19 mouse cellular contexts compared by ENCODE assay signal in the genomic region with DNA sequence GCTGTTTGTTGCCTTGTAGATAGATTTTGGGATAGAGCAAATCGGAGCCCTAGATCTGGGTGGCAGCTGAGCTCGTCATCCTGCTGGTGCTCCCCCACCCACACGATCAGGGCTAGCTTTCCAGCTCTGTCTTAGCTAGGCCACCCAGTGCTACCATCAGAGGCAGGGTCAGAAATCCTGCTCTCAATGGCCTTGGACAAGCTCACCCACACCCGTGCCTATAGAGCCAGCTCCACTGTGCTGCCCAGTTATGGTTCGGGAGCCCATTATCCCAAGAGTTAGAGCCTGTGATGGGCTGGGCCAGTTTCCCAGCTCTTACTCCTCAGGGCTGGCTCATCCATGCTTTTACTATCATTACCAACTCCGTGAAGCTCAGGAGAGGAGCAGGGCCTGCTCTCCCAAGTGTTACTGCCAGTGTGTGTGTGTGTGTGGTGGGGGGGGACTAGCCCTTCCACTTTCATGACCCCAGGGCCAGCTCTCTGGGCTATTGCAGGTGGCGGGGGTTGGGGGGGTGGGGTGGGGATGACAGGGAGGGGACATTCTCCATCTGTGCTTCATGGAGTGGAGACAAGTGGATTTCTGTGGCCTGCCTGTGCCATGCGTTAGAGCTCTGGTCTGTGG.
DNase-seq lines count a peak whose midpoint lies in the region; ATAC-seq lines count a peak whose summit lies in the region.
"Had no signal": no experiment of that assay in that cellular context is flagged by ENCODE, and none has a peak within 500 bp of the region (broad histone marks: within the 10 kb centered on the region; RNA-seq: fewer than 3 reads in every experiment).

No protein-coding gene starts in this region.

- H3K4me2 ChIP-seq in kidney, embryonic 15.5 days: no peak overlapping the region
- H3K4me2 ChIP-seq in hindbrain, embryonic 14.5 days (replicated peaks): no peak overlapping the region
- no peak overlapping the region for H3K4me2 ChIP-seq in midbrain, embryonic 11.5 days
- H3K4me2 ChIP-seq in neural tube, embryonic 15.5 days: no peak overlapping the region
- H3K4me2 ChIP-seq: liver, embryonic 11.5 days had no signal

- peak; percentile 35; the same call in 1 of the 2 replicates for ATAC-seq in kidney, embryonic 15.5 days (replicated peaks; ENCODE audit: low FRiP score)
- peak; percentile 37; the same call in 1 of the 2 replicates for ATAC-seq in hindbrain, embryonic 14.5 days (ENCODE audit: low FRiP score)
- ATAC-seq in midbrain, embryonic 11.5 days (ENCODE audit: low FRiP score): peak; percentile 43
- ATAC-seq in neural tube, embryonic 15.5 days (ENCODE audit: low FRiP score): peak; percentile 29; the same call in 1 of the 2 replicates
- no peak for ATAC-seq in inflammation-experienced regulatory T-cells, adult 6 months
- ATAC-seq: CD4-positive, CD25-positive, alpha-beta regulatory T cell, adult 4 months had no signal

- no peak overlapping the region for H3K4me3 ChIP-seq in kidney, embryonic 15.5 days (replicated peaks)
- no peak overlapping the region for H3K4me3 ChIP-seq in hindbrain, embryonic 14.5 days (replicated peaks; ENCODE audit: low read length)
- no peak overlapping the region for H3K4me3 ChIP-seq in midbrain, embryonic 11.5 days (ENCODE audit: low read depth, low read length)
- H3K4me3 ChIP-seq in neural tube, embryonic 15.5 days (replicated peaks): no peak overlapping the region
- H3K4me3 ChIP-seq: gastrocnemius, adult 2 months had no signal

- H3K27ac ChIP-seq in kidney, embryonic 15.5 days: no peak overlapping the region
- no peak overlapping the region for H3K27ac ChIP-seq in hindbrain, embryonic 14.5 days
- H3K27ac ChIP-seq in midbrain, embryonic 11.5 days (ENCODE audit: low read depth, low read length): no peak overlapping the region
- no peak overlapping the region for H3K27ac ChIP-seq in neural tube, embryonic 15.5 days (replicated peaks)
- H3K27ac ChIP-seq: gastrocnemius, adult 2 months had no signal

- no peaks in the 10 kb centered on the region for H3K9me3 ChIP-seq in kidney, embryonic 15.5 days (replicated peaks)
- no peaks in the 10 kb centered on the region for H3K9me3 ChIP-seq in hindbrain, embryonic 14.5 days (ENCODE audit: control insufficient read depth, low read length)
- H3K9me3 ChIP-seq in midbrain, embryonic 11.5 days (ENCODE audit: control insufficient read depth, low read length): no peaks in the 10 kb centered on the region
- no peaks in the 10 kb centered on the region for H3K9me3 ChIP-seq in neural tube, embryonic 15.5 days (replicated peaks)

- H3K9ac ChIP-seq in kidney, embryonic 15.5 days: no peak overlapping the region
- no peak overlapping the region for H3K9ac ChIP-seq in hindbrain, embryonic 14.5 days
- H3K9ac ChIP-seq in midbrain, embryonic 11.5 days (ENCODE audit: low read length): no peak overlapping the region
- H3K9ac ChIP-seq in neural tube, embryonic 15.5 days (replicated peaks): no peak overlapping the region

- H3K4me1 ChIP-seq in kidney, embryonic 15.5 days: peaks cover 16% of the 10 kb centered on the region
- peaks cover 16% of the 10 kb centered on the region for H3K4me1 ChIP-seq in hindbrain, embryonic 14.5 days (replicated peaks; ENCODE audit: control insufficient read depth, insufficient read depth, low read length)
- H3K4me1 ChIP-seq in midbrain, embryonic 11.5 days (ENCODE audit: control insufficient read depth, insufficient read depth, low read length): peaks cover 33% of the 10 kb centered on the region
- 0 out of 2 replicates have a peak, but pooled peaks cover 6% of the 10 kb centered on the region for H3K4me1 ChIP-seq in neural tube, embryonic 15.5 days

- DNase-seq in kidney, postnatal 25 days: no peak
- no peak for DNase-seq in hindbrain, embryonic 14.5 days (ENCODE audit: low spot score)
- DNase-seq in midbrain, embryonic 11.5 days (ENCODE audit: low spot score, missing footprints): no peak
- DNase-seq in heart, adult 9 months (ENCODE audit: low spot score in 2 of 2): no peak
- DNase-seq: cerebellum, adult 9-10 months; gastrocnemius, adult 2 months; heart, adult 18-20 months; heart, postnatal 10 days; kidney, postnatal 14 days; layer of hippocampus, postnatal 36 days; lung, adult 2 months; retina, postnatal 1 day; thymus, postnatal 25 days had no signal

- H3K36me3 ChIP-seq in kidney, embryonic 15.5 days: no peaks in the 10 kb centered on the region
- no peaks in the 10 kb centered on the region for H3K36me3 ChIP-seq in hindbrain, embryonic 14.5 days (replicated peaks; ENCODE audit: control insufficient read depth, insufficient read depth)
- H3K36me3 ChIP-seq in midbrain, embryonic 11.5 days (ENCODE audit: control insufficient read depth, insufficient read depth, low read length): no peaks in the 10 kb centered on the region
- H3K36me3 ChIP-seq in neural tube, embryonic 15.5 days: no peaks in the 10 kb centered on the region
- H3K36me3 ChIP-seq: G1E had no signal

- no peaks in the 10 kb centered on the region for H3K27me3 ChIP-seq in kidney, embryonic 15.5 days
- H3K27me3 ChIP-seq in hindbrain, embryonic 14.5 days (ENCODE audit: control insufficient read depth, insufficient read depth, low read length): no peaks in the 10 kb centered on the region
- H3K27me3 ChIP-seq in midbrain, embryonic 11.5 days (ENCODE audit: control insufficient read depth, insufficient read depth, low read length): no peaks in the 10 kb centered on the region
- no peaks in the 10 kb centered on the region for H3K27me3 ChIP-seq in neural tube, embryonic 15.5 days (replicated peaks)

- 76% methylated on average over 8 of the region's 8 CpGs for WGBS in kidney, embryonic 15.5 days
- WGBS in hindbrain, embryonic 14.5 days: 64% methylated on average over 8 of the region's 8 CpGs
- WGBS in midbrain, embryonic 11.5 days: 70% methylated on average over 8 of the region's 8 CpGs
- 77% methylated on average over 8 of the region's 8 CpGs for WGBS in neural tube, embryonic 15.5 days
